Mouse (Mus musculus): Measurements from ENCODE around the gene Sh3kbp1.
A peak's percentile ranks its signal among the peaks of the same experiment; 100 is the strongest.

The Sh3kbp1 gene

GRCm38 (mm10) chrX:159829192-159829852 lies 202.2 kb downstream of the Sh3kbp1 start:
- peak in 1 of 2 experiments; percentile 4 for DNase-seq (ENCODE audit: low spot score in 2 of 2)

GRCm38 (mm10) chrX:159831176-159831575 lies 204.1 kb downstream of the Sh3kbp1 start:
- no peak for DNase-seq (ENCODE audit: low spot score in 2 of 2)

GRCm38 (mm10) chrX:159835239-159835638 lies 208.2 kb downstream of the Sh3kbp1 start:
- no peak for DNase-seq (ENCODE audit: low spot score in 2 of 2)

GRCm38 (mm10) chrX:159837379-159837778 lies 210.3 kb downstream of the Sh3kbp1 start:
- DNase-seq (ENCODE audit: low spot score in 2 of 2), result peak in 1 of 2 experiments; percentile 51

DNA sequence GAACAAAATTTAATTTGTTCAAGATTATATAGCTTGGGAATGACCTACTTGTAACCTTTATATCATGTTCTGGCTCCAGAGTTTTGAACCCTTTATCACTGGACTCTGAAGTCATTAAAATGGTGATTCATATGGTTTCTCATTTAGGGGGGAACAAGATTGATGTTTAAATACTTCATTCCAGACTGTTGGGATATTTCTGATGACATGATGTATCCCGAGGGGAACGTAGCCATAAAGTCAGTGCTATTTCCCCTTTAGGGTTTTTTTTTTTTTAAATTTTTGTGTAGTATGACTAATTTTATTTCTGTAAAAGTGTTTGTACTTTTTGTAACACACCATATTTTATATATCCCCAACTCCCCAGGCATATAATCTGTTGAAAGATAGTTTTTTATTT lies 212.7 kb downstream of the Sh3kbp1 start:
- no peak for DNase-seq (ENCODE audit: low spot score in 2 of 2)

DNA sequence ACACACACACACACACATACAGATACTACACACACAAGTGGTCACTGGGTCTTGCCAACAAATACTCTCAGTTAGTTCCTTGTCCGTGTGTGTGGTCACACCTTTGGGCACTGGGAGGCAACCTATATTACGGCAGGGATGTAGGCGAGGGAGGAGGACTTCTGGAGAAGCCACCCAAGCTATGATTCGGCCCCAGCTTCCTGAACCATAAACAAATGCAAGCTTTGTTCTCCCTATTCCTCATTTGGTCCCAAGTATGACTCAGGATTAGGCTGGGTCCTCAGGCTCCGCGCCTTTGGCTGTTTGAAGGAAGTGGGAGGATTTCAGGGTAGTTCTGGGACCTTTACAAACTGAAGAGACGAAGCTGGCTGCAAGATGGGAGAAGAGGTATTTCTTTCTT lies 213.2 kb downstream of the Sh3kbp1 start:
- no peak for DNase-seq (ENCODE audit: low spot score in 2 of 2)

DNA sequence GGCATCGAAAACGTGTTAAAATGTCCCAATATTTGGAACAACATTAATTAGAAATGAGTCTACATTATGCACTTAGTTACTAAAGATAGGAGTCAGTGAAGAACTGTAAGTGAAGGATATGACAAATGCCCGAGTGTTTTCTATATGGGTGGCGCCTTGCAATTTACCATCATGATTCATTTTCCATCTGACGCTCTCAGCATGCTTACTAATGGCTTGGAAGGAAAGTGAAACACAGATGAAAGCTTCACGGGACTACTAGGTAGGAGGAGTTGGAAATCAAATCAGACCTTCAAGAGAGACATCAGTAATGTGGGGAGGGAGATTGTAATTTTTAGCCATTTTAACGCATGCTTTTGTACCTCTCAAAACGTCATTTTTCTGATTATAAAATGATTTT lies 223.7 kb downstream of the Sh3kbp1 start:
- no peak for DNase-seq (ENCODE audit: low spot score in 2 of 2)

DNA sequence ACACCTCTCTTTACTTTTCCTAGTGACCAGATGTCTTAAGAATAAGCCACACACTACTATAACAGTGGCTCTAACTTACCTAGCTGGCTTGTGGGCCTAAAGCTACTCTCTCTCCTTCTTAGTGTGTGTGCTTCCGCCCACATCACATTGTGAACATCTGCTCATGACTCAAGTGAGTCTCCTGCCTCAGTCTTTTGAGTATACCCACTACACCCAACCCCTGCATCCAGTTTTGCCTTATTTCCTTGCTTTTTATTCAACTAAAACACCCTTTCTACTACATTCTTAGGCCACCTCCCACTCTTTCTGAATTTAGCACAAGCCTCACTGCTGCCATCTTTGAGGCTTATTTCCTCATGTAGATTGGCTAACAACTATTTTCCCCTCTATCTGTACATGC lies 229.8 kb downstream of the Sh3kbp1 start:
- DNase-seq (ENCODE audit: low spot score in 2 of 2), result no peak

DNA sequence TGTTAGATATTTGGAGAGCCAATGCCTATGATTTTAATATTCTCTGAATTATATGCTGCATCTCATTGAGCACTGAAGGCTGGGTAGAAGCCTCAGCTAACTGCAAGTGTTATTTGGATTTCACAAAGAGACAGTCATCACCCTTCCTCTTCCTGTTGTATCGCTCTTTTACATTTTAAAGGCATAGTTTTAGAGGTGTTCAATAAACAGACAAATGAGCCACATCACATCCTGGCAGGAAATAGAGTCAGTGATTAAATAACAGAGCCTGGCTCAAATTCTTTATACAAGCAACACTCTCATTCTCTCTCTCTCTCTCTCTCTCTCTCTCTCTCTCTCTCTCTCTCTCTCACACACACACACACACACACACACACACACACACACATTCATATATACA lies 231.1 kb downstream of the Sh3kbp1 start:
- no peak for DNase-seq (ENCODE audit: low spot score in 2 of 2)

DNA sequence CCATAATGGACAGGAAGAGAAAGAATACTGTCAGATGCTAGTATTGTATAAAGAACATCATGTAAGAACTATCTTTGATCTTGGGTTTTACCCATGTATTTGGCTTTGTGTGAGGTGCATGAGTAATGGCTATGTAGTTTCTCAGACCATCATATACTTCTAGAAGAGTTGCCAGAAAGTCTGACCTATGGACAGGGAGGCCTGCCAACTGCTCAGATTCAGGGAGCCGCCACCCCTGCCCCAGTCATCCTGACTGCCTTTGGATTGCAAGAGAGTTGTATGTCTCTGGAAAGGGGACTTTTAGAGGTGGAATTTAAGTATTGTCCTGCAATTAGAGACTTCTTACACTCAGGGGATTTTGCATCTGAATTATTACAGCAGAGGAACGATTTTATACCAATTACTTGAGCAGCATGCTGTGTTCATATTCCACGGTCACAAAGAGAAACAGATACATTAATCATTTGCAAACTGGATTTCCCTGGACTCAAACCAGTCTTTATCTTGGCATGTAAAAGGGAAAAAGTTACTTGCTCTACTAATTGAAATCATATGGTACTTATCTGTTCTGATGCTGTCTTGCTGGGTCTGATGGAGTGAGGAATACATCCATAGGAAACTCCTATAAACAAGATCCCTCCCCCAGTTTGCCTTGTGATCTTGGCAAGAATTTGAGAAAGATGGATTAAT lies 233.9 kb downstream of the Sh3kbp1 start:
- no peak for DNase-seq (ENCODE audit: low spot score in 2 of 2)

DNA sequence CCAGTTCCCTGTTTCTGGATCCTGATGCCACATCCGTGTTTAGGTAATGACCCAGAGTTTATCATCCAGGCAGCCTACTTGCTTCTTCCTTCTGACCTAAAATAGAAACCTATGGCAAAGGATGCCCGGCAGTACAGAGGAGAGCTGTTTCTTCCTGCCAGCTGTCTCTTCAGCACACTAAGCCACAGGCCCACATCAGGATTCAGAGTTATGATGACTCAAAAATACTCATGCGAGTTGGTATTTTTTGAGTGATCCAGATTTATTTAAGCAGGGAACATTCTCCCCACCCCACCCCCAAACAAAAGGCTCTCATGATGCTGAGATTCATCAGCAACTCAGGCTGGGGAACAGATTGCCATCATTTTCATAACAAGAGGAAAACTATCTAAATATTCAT lies 240.6 kb downstream of the Sh3kbp1 start:
- DNase-seq (ENCODE audit: low spot score in 2 of 2), result no peak

GRCm38 (mm10) chrX:159872521-159872920 lies 245.4 kb downstream of the Sh3kbp1 start:
- no peak for DNase-seq (ENCODE audit: low spot score in 2 of 2)

GRCm38 (mm10) chrX:159877770-159878169 lies 250.7 kb downstream of the Sh3kbp1 start:
- no peak for DNase-seq (ENCODE audit: low spot score in 2 of 2)

- DNase-seq (ENCODE audit: low spot score in 2 of 2), result no peak
Measured at GRCm38 (mm10) chrX:159879455-159879854, 252.4 kb downstream of the Sh3kbp1 start.

DNA sequence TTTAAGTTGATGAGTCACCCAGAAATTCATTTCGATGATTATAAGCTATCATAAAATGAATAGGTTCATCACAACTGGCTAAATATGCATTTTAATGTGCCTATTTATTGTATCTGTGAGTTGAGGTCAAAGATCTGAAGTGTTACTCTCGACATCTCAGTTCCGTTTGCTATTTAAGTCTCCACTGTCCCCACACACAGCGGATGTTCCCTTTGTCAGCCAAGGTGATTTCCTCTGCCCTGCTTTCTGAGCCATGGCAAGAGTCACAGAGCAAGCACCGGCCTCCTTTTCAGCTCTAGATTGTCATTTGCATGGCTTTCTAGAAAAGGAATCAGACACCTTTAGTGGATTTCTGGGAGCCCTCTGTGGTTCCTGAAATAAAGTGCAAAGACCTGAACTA lies 254.5 kb downstream of the Sh3kbp1 start:
- DNase-seq (ENCODE audit: low spot score in 2 of 2), result no peak

DNA sequence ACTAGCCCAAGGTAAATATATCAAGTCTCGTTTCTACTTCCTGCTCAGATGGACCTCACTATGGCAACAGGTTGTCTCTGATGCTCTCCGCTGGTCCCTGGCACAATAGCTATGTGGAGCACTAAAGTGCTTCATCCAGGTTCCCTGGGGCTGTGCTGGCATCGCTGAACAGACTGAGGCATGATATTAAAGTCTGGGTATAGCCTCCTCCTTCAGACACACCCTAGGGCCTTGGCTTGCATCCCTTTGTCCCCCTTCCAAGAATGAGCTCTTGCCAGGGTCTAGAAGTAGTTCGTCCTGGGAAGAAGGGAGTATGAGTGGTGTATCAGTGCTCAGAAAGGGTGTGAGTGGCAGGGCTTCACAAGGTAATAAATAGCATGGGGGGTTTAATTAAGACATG lies 269.5 kb downstream of the Sh3kbp1 start:
- peak in 1 of 2 experiments; percentile 16 for DNase-seq (ENCODE audit: low spot score in 2 of 2)

DNA sequence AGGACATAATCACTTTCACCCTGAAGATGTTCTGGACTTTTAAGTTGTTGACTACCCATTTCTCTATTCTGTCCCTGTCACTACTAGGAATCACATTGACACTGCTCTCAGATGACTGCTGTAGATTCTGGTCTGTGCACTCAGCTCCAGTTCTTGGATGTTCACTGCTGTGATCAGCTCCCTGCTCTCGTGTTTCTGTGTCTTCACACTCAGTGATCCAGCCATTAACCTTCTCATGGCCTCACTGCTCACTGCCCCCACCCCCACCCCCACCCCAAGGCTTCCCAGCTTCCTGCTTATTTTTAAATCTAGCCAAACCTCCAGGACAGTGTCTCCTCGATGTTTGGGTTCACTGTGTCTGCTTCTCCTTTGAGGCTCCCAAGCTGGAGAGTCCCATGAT lies 271.0 kb downstream of the Sh3kbp1 start:
- no peak for DNase-seq (ENCODE audit: low spot score in 2 of 2)

DNA sequence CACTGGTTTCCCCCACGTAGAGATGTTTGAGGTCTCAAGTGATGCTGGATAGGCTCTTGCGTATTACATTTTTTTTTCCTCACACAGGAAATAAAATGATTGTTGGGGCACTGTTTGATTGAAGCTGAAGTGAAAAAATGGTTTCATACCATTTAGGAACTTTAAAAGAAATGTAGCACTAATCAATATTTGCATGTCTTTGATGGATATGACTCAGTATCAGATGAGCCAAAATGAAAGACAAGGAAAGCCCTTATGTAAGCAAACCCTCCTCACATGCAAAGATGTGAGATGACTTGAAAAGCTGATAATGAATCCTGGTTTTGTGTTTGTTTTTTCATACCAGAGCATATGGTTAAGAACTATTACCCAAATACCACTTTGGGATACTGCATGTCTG lies 272.0 kb downstream of the Sh3kbp1 start:
- no peak for DNase-seq (ENCODE audit: low spot score in 2 of 2)

- DNase-seq (ENCODE audit: low spot score in 2 of 2), result no peak
Measured at GRCm38 (mm10) chrX:159903421-159903820, 276.3 kb downstream of the Sh3kbp1 start.

DNA sequence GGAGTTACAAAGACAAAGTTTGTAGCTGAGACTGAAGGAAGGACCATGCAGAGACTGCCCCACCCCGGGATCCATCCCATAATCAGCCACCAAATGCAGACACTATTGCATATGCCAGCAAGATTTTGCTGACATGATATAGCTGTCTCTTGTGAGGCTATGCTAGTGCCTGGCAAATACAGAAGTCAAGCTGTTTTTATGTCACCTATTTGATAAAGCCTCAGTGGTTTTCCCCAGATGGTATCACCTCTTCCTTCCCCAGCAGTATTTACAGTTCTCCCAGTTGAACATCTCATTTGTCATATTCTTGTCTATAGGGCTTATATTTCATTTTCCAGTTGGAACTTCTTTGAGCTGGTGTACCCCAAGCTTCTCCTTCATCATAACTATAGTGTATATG lies 280.6 kb downstream of the Sh3kbp1 start:
- no peak for DNase-seq (ENCODE audit: low spot score in 2 of 2)

DNA sequence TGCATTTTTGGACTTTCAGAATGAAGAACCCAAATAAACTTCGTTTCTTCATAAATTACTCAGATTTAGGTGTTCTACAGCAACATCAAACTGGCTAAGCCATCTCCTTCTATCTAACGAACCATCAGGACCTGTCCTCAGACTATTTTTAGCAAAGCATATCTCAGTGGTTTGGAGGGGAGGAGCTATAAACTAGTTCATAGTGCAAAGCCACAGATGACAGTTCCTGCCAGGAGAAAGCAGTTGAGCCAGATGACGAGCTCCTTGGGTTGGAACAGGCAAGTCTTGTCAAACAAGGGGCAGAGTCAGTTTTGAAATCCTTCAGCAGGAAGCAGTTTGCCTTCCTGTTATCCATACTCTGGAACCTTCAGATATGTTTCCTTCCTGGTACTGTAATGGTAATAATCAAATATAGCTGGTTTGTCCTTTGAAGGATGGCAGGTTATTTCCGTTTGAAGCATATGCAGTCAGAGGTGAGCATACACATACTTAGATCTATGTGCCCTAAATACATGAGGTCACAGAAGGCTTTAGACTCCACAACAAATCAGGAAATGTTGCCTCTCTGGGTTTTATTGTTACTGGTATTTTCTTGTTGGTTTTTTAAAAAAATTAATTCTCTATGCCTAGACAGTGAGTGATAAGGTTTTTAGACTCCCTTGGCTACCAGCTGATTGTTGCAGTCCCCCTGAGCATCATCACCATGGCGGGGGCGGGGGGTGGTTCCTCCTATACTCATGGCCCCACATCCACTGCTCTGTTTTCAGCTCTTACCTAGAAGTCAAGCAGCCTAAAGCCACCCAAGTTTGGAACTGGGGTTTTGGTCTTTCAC lies 282.6 kb downstream of the Sh3kbp1 start:
- DNase-seq (ENCODE audit: low spot score in 2 of 2), result no peak

GRCm38 (mm10) chrX:159910600-159910999 lies 283.5 kb downstream of the Sh3kbp1 start:
- DNase-seq (ENCODE audit: low spot score in 2 of 2), result no peak

DNA sequence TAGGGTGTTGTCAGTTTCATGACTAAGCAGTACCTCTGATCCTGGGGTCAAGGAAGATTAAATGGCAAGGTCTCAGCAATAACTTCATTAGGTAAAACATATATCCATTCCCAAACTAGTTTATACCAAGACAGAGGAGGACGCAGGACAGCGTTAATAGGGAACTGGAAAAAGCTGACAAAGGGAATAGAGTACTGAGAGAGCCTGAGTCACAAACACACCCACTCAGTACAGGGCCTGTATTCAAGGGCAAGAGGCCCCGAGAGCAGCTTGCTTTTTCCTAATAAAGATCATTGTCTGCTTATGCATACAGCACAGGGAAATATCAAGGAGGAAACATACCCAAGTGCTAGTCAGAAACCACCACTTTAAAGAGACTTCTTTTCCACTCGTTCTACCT lies 284.5 kb downstream of the Sh3kbp1 start:
- DNase-seq (ENCODE audit: low spot score in 2 of 2), result no peak

Data from cerebellum, postnatal 4 days (tissue).